Mouse (Mus musculus): Measurements from ENCODE around the gene Rnft2.

GRCm38 (mm10) chr5:118204675-118205440 is 40.1 kb downstream of the Rnft2 start:
- no peak for TF ChIP-seq ETS1 (IDR thresholded peaks at IDR 0.05; ENCODE audit: low read depth, low read length)
- TF ChIP-seq BHLHE40 (IDR thresholded peaks at IDR 0.05; ENCODE audit: borderline replicate concordance, low read depth, low read length): no peak
- TF ChIP-seq POLR2AphosphoS2 (IDR thresholded peaks at IDR 0.05; ENCODE audit: low read length): no peak
- TF ChIP-seq POLR2A (IDR thresholded peaks at IDR 0.05; ENCODE audit: control insufficient read depth in 1 of 2, insufficient read depth in 1 of 2, low read depth in 1 of 2, low read length in 2 of 2, poor library complexity in 1 of 2): no peak
- no peak for TF ChIP-seq TBP (IDR thresholded peaks at IDR 0.05; ENCODE audit: low read depth, low read length)
